Mouse (Mus musculus) testis, postnatal 14 days (tissue): ENCODE results near the gene Fam219a.
A peak's percentile ranks its signal among the peaks of the same experiment; 100 is the strongest.

Experiments used
- DNase-seq: peaks from one replicate; pipeline ENCODE4 v3.0.0; 2021; ENCODE audit warnings: low spot score

Fam219a gene

GRCm38 (mm10) chr4:41569411-41569885 is at the start of gene Fam219a, which contains the start of gene Dnaic1:
Gene Fam219a (minus strand): TSS chr4:41569538.
Gene Dnaic1 (plus strand): TSS chr4:41569775.
- DNase-seq, result peak; percentile 98

GRCm38 (mm10) chr4:41615661-41616599 is 46.6 kb upstream of the Fam219a start:
- peak; percentile 60 for DNase-seq

GRCm38 (mm10) chr4:41614156-41614555 is 44.8 kb upstream of the Fam219a start:
- DNase-seq, result peak; percentile 55

GRCm38 (mm10) chr4:41612166-41612565 is 42.8 kb upstream of the Fam219a start:
- DNase-seq, result no peak

- no peak for DNase-seq
Measured at GRCm38 (mm10) chr4:41610594-41610980, 41.2 kb upstream of the Fam219a start.

GRCm38 (mm10) chr4:41609681-41610593 is 40.6 kb upstream of the Fam219a start:
- no peak for DNase-seq

GRCm38 (mm10) chr4:41606784-41607183 is 37.4 kb upstream of the Fam219a start:
- peak; percentile 44 for DNase-seq

- DNase-seq, result no peak
Measured at GRCm38 (mm10) chr4:41604476-41605396, 35.4 kb upstream of the Fam219a start.

- DNase-seq, result no peak
Measured at GRCm38 (mm10) chr4:41602818-41603217, 33.5 kb upstream of the Fam219a start.

- DNase-seq, result no peak
Measured at GRCm38 (mm10) chr4:41583353-41583752, 14.0 kb upstream of the Fam219a start.

GRCm38 (mm10) chr4:41575914-41576313 is 6.6 kb upstream of the Fam219a start:
- DNase-seq, result no peak

- DNase-seq, result no peak
Measured at GRCm38 (mm10) chr4:41573492-41573891, 4.2 kb upstream of the Fam219a start.

- no peak for DNase-seq
Measured at GRCm38 (mm10) chr4:41571490-41571889, 2.2 kb upstream of the Fam219a start.

- peak; percentile 46 for DNase-seq
Measured at GRCm38 (mm10) chr4:41568682-41569410, 492 bp downstream of the Fam219a start.

- DNase-seq, result peak; percentile 24
Measured at GRCm38 (mm10) chr4:41568239-41568638, 1.1 kb downstream of the Fam219a start.

GRCm38 (mm10) chr4:41566123-41566522 is 3.2 kb downstream of the Fam219a start:
- DNase-seq, result no peak

GRCm38 (mm10) chr4:41563297-41563696 is 6.0 kb downstream of the Fam219a start:
- no peak for DNase-seq

GRCm38 (mm10) chr4:41557092-41557491 is 12.2 kb downstream of the Fam219a start:
- no peak for DNase-seq

GRCm38 (mm10) chr4:41556311-41556953 is 12.9 kb downstream of the Fam219a start:
- no peak for DNase-seq
